Mouse (Mus musculus): Measurements from ENCODE around the gene Lix1. TPM values are rescaled to one million over a fixed set of nuclear protein-coding genes. Genes with fewer than 3 reads are reported as not detected.

Lix1 gene
- polyA plus RNA-seq, 1 experiment from 2014 or later: 50.9 TPM

GRCm38 (mm10) chr17:17414206-17414605 is 11.7 kb downstream of the Lix1 start:
- Histone ChIP-seq H3K4me3 (no peak overlapping the region), H3K36me3 (no peaks in the 10 kb centered on the region), H3K4me1 (0 out of 2 replicates have a peak, but pooled peaks cover 3% of the 10 kb centered on the region), H3K9ac (no peak overlapping the region), H3K27me3 (no peaks in the 10 kb centered on the region), H3K9me3 (no peaks in the 10 kb centered on the region), H3K4me2 (replicated peaks) (no peak overlapping the region), H3K27ac (no peak overlapping the region)
- ATAC-seq (ENCODE audit: insufficient number of reproducible peaks, insufficient read depth, low FRiP score, low TSS enrichment): no peak
- WGBS: 94% methylated on average over 3 of the region's 3 CpGs

DNA sequence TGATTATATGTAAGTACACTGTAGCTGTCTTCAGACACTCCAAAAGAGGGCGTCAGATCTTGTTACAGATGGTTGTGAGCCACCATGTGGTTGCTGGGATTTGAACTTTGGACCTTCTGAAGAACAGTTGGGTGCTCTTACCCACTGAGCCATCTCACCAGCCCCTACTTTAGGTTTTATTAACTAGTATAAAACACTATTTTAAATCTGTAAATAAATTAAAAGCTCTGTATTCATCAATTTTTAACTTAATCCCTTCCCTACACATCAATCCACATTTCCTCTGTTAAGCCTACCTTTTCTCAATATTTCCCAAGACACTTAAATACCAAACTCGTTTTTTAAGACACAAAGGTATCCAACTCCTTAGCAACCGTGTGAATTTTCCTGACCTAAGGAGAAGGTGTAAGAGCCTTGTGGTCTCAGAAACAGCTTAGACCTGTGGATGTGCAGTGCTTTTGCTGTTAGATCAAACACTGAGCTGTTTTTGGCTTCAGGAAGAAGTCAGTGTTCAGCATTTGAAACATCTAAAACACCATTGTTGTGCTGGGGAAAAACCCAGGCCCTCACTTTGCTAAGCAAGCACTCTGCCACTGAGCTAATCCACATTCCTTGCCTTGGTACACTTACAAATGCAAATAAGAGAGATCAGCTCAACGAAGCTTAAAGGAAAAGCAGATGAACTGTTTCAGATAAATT is 22.3 kb downstream of the Lix1 start:
- no peak overlapping the region for H3K4me3 ChIP-seq
- no peak overlapping the region for H3K4me2 ChIP-seq (replicated peaks)
- no peaks in the 10 kb centered on the region for H3K36me3 ChIP-seq
- H3K9ac ChIP-seq: no peak overlapping the region
- WGBS: 24% methylated on average over 4 of the region's 4 CpGs
- H3K27me3 ChIP-seq: no peaks in the 10 kb centered on the region
- peaks cover 5% of the 10 kb centered on the region; the same call in 1 of the 2 replicates for H3K4me1 ChIP-seq
- ATAC-seq (ENCODE audit: insufficient number of reproducible peaks, insufficient read depth, low FRiP score, low TSS enrichment): no peak
- H3K9me3 ChIP-seq: no peaks in the 10 kb centered on the region
- H3K27ac ChIP-seq: no peak overlapping the region

GRCm38 (mm10) chr17:17425308-17425813 is 22.9 kb downstream of the Lix1 start:
- no peaks in the 10 kb centered on the region for H3K27me3 ChIP-seq
- H3K4me3 ChIP-seq: no peak overlapping the region
- no peak overlapping the region for H3K4me2 ChIP-seq (replicated peaks)
- no peak overlapping the region for H3K27ac ChIP-seq
- WGBS: 37% methylated on average over 4 of the region's 4 CpGs
- no peak for ATAC-seq (ENCODE audit: insufficient number of reproducible peaks, insufficient read depth, low FRiP score, low TSS enrichment)
- H3K9ac ChIP-seq: no peak overlapping the region
- H3K9me3 ChIP-seq: no peaks in the 10 kb centered on the region
- peaks cover 5% of the 10 kb centered on the region; the same call in 1 of the 2 replicates for H3K4me1 ChIP-seq
- no peaks in the 10 kb centered on the region for H3K36me3 ChIP-seq

GRCm38 (mm10) chr17:17425906-17426305 is 23.4 kb downstream of the Lix1 start:
- Histone ChIP-seq H3K9ac (no peak overlapping the region), H3K27ac (no peak overlapping the region), H3K9me3 (no peaks in the 10 kb centered on the region), H3K4me2 (replicated peaks) (no peak overlapping the region), H3K27me3 (no peaks in the 10 kb centered on the region), H3K4me1 (peaks cover 5% of the 10 kb centered on the region; the same call in 1 of the 2 replicates), H3K36me3 (no peaks in the 10 kb centered on the region), H3K4me3 (no peak overlapping the region)
- peak; percentile 60; the same call in 1 of the 2 replicates for ATAC-seq (ENCODE audit: insufficient number of reproducible peaks, insufficient read depth, low FRiP score, low TSS enrichment)
- 15% methylated on average over 3 of the region's 3 CpGs for WGBS

- H3K36me3 ChIP-seq: no peaks in the 10 kb centered on the region
- no peak overlapping the region for H3K9ac ChIP-seq
- ATAC-seq (ENCODE audit: insufficient number of reproducible peaks, insufficient read depth, low FRiP score, low TSS enrichment): no peak
- H3K27me3 ChIP-seq: no peaks in the 10 kb centered on the region
- H3K4me1 ChIP-seq: peaks cover 5% of the 10 kb centered on the region; the same call in 1 of the 2 replicates
- no peak overlapping the region for H3K27ac ChIP-seq
- no peaks in the 10 kb centered on the region for H3K9me3 ChIP-seq
- H3K4me3 ChIP-seq: no peak overlapping the region
- WGBS: 57% methylated on average over 2 of the region's 2 CpGs
- H3K4me2 ChIP-seq (replicated peaks): no peak overlapping the region
Observed at GRCm38 (mm10) chr17:17428888-17429287, 26.4 kb downstream of the Lix1 start.

GRCm38 (mm10) chr17:17433679-17434078 is 31.2 kb downstream of the Lix1 start:
- H3K27ac ChIP-seq: no peak overlapping the region
- H3K4me2 ChIP-seq (replicated peaks): no peak overlapping the region
- no peak overlapping the region for H3K9ac ChIP-seq
- no peaks in the 10 kb centered on the region for H3K9me3 ChIP-seq
- 76% methylated on average over 4 of the region's 4 CpGs for WGBS
- no peaks in the 10 kb centered on the region for H3K36me3 ChIP-seq
- H3K4me1 ChIP-seq: peaks cover 5% of the 10 kb centered on the region
- H3K4me3 ChIP-seq: no peak overlapping the region
- no peak for ATAC-seq (ENCODE audit: insufficient number of reproducible peaks, insufficient read depth, low FRiP score, low TSS enrichment)
- H3K27me3 ChIP-seq: no peaks in the 10 kb centered on the region

DNA sequence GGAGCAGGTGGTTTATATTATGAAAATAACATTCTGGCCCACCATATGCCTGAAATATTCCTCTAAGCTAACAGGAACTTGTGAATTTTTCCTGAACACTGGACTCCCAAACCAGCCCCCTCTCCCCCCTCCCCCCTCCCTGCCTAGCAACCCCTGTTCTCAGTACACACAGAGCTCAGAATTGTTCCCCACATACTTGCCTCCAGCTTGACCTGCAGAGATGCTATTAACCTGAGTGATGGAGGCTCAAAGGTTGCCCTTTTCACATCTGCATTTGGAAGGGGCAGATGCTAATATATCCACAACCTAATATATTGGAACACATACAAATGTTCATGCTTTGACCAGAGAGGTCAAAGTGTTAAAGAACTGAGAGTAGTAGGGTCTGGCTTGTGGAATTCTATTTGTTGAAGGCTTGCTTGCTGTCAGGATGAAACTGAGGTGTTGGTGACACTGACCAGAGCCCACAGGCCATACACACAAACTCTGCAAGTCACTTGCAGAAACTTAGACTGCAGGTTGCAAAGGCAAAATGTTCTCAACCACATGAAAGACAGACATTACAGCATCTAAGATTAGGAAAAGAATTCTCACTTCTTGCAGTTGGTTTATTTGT is 36.2 kb downstream of the Lix1 start:
- Histone ChIP-seq H3K4me1 (peaks cover 15% of the 10 kb centered on the region), H3K27me3 (no peaks in the 10 kb centered on the region), H3K36me3 (no peaks in the 10 kb centered on the region), H3K9me3 (no peaks in the 10 kb centered on the region), H3K4me3 (no peak overlapping the region), H3K4me2 (replicated peaks) (no peak overlapping the region), H3K27ac (0 out of 2 replicates have a peak overlapping the region, but pooled peaks have one; percentile 57), H3K9ac (no peak overlapping the region)
- peak; percentile 47; the same call in 1 of the 2 replicates for ATAC-seq (ENCODE audit: insufficient number of reproducible peaks, insufficient read depth, low FRiP score, low TSS enrichment)

DNA sequence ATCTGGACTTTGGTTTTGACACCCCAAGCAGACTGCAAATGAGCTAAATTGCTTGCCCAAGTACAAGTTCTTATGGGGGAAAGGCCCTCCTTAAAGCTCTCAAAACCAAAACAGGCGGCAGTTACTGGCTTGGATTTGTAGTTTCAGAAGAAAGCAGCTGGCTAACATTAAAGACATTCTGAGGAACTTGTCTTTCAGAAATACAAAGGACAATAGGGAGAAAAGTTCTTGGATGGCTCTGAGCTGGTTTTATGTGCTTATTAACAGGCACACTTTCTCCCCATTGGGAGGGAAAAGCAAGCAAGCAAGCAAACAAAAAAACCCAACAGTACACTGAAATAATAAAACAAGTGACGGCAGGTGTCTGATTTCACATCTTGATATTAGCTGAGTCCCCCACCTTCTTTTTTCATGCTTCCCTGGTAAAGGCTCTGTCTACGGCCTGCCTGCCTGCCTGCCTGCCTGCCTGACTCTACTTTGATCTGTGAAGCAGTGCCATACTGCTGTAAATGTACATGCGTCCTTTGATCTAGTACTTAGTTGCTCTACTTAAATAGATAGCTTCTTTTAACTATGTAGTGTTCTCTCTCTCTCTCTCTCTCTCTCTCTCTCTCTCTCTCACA is 39.5 kb downstream of the Lix1 start:
- Histone ChIP-seq H3K27ac (peak overlapping the region; percentile 76), H3K9ac (no peak overlapping the region), H3K27me3 (no peaks in the 10 kb centered on the region), H3K4me1 (peaks cover 15% of the 10 kb centered on the region), H3K9me3 (no peaks in the 10 kb centered on the region), H3K4me2 (replicated peaks) (no peak overlapping the region), H3K4me3 (no peak overlapping the region), H3K36me3 (no peaks in the 10 kb centered on the region)
- no peak for ATAC-seq (ENCODE audit: insufficient number of reproducible peaks, insufficient read depth, low FRiP score, low TSS enrichment)
- 19% methylated on average over 4 of the region's 4 CpGs for WGBS

GRCm38 (mm10) chr17:17444297-17444886 is 41.9 kb downstream of the Lix1 start:
- Histone ChIP-seq H3K9ac (no peak overlapping the region), H3K4me1 (peaks cover 18% of the 10 kb centered on the region), H3K4me3 (no peak overlapping the region), H3K27ac (no peak overlapping the region; the same call in 1 of the 2 replicates), H3K9me3 (no peaks in the 10 kb centered on the region), H3K27me3 (no peaks in the 10 kb centered on the region), H3K4me2 (replicated peaks) (no peak overlapping the region), H3K36me3 (no peaks in the 10 kb centered on the region)
- WGBS: 80% methylated on average over 3 of the region's 3 CpGs
- ATAC-seq (ENCODE audit: insufficient number of reproducible peaks, insufficient read depth, low FRiP score, low TSS enrichment): no peak

DNA sequence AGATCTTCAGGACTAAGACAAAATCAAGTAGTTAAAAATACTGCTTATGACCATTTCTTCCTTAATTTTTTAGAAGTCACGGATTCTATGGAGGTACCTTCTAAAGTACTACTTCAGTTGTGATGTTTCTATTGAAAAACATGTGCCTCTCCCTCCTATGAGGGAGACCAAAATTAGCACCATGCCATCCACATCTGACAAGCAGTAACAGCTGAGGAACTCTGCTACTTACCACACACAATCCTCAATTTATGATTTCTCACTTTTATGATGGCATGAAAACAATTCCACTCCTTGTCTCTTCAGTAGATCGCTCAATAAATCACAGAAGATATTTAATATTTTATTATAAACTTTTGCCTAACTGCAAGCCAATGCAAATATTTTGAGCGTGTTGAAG is 44.2 kb downstream of the Lix1 start:
- ATAC-seq (ENCODE audit: insufficient number of reproducible peaks, insufficient read depth, low FRiP score, low TSS enrichment): no peak
- no peak overlapping the region for H3K9ac ChIP-seq
- H3K27ac ChIP-seq: no peak overlapping the region
- no peaks in the 10 kb centered on the region for H3K36me3 ChIP-seq
- H3K4me1 ChIP-seq: peaks cover 19% of the 10 kb centered on the region
- no peak overlapping the region for H3K4me3 ChIP-seq
- H3K9me3 ChIP-seq: no peaks in the 10 kb centered on the region
- no peaks in the 10 kb centered on the region for H3K27me3 ChIP-seq
- WGBS: 92% methylated on average over 3 of the region's 3 CpGs
- H3K4me2 ChIP-seq (replicated peaks): no peak overlapping the region

DNA sequence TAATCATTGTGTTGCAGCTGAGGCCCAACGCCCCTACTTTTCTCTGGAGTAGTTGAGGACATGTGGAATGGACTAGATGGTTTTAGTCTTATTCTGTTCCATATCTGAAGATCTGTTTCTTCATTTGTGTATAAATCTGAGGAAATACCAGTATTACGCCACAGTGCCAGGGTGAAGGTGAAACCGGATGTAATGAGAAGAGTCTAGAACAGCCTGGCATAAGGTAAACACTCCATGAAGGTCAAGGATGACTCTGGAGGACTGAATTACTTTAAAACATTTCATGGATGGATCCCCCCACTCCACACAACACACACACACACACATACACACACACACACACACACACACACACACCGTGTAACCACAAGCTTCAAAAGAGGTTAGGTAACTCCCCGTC is 45.3 kb downstream of the Lix1 start:
- Histone ChIP-seq H3K9ac (no peak overlapping the region), H3K27me3 (no peaks in the 10 kb centered on the region), H3K4me1 (peaks cover 15% of the 10 kb centered on the region), H3K9me3 (no peaks in the 10 kb centered on the region), H3K4me2 (replicated peaks) (no peak overlapping the region), H3K4me3 (no peak overlapping the region), H3K27ac (no peak overlapping the region), H3K36me3 (no peaks in the 10 kb centered on the region)
- 71% methylated on average over 5 of the region's 5 CpGs for WGBS
- no peak for ATAC-seq (ENCODE audit: insufficient number of reproducible peaks, insufficient read depth, low FRiP score, low TSS enrichment)
